Mouse (Mus musculus) lung, postnatal 10 days (tissue): ENCODE measurements around the gene Lhfp.
A peak's percentile ranks its signal among the peaks of the same experiment; 100 is the strongest.

Experiments used
- DNase-seq: peaks from one replicate; pipeline ENCODE4 v3.0.0; 2021

Gene Lhfp

GRCm38 (mm10) chr3:53041411-53042239 lies at the start of gene Lhfp:
TSS of gene Lhfp (plus strand) at chr3:53041528.
- peak; percentile 87 for DNase-seq

- DNase-seq, result no peak
Observed at GRCm38 (mm10) chr3:52993296-52993695, 48.0 kb upstream of the Lhfp start.

- no peak for DNase-seq
Observed at GRCm38 (mm10) chr3:52994666-52995065, 46.7 kb upstream of the Lhfp start.

- no peak for DNase-seq
Observed at GRCm38 (mm10) chr3:52996635-52997034, 44.7 kb upstream of the Lhfp start.

GRCm38 (mm10) chr3:52997381-52997780 lies 43.9 kb upstream of the Lhfp start:
- DNase-seq, result no peak

GRCm38 (mm10) chr3:52999016-52999744 lies 42.1 kb upstream of the Lhfp start:
- peak; percentile 34 for DNase-seq

GRCm38 (mm10) chr3:52999996-53000395 lies 41.3 kb upstream of the Lhfp start:
- DNase-seq, result no peak

- DNase-seq, result peak; percentile 20
Observed at GRCm38 (mm10) chr3:53002076-53002475, 39.3 kb upstream of the Lhfp start.

GRCm38 (mm10) chr3:53004406-53005114 lies 36.8 kb upstream of the Lhfp start:
- peak; percentile 55 for DNase-seq

GRCm38 (mm10) chr3:53007411-53007810 lies 33.9 kb upstream of the Lhfp start:
- no peak for DNase-seq

- DNase-seq, result peak; percentile 84
Observed at GRCm38 (mm10) chr3:53016436-53017340, 24.6 kb upstream of the Lhfp start, which contains the start of gene Cog6. TSS of gene Cog6 (minus strand) at chr3:53017237.

- DNase-seq, result no peak
Observed at GRCm38 (mm10) chr3:53027333-53027732, 14.0 kb upstream of the Lhfp start.

GRCm38 (mm10) chr3:53029046-53029445 lies 12.3 kb upstream of the Lhfp start:
- peak; percentile 78 for DNase-seq

GRCm38 (mm10) chr3:53031586-53031985 lies 9.7 kb upstream of the Lhfp start:
- DNase-seq, result no peak

GRCm38 (mm10) chr3:53032432-53032831 lies 8.9 kb upstream of the Lhfp start:
- no peak for DNase-seq

- DNase-seq, result peak; percentile 64
Observed at GRCm38 (mm10) chr3:53033448-53033847, 7.9 kb upstream of the Lhfp start.

- DNase-seq, result no peak
Observed at GRCm38 (mm10) chr3:53036076-53036475, 5.3 kb upstream of the Lhfp start.

GRCm38 (mm10) chr3:53036941-53037340 lies 4.4 kb upstream of the Lhfp start:
- DNase-seq, result no peak

GRCm38 (mm10) chr3:53038913-53039312 lies 2.4 kb upstream of the Lhfp start:
- no peak for DNase-seq

- DNase-seq, result no peak
Observed at GRCm38 (mm10) chr3:53039746-53040145, 1.6 kb upstream of the Lhfp start.

GRCm38 (mm10) chr3:53040593-53041410 lies 526 bp upstream of the Lhfp start:
- peak; percentile 37 for DNase-seq

- DNase-seq, result no peak
Observed at GRCm38 (mm10) chr3:53042240-53042567, 876 bp downstream of the Lhfp start.
